In the genomic region with DNA sequence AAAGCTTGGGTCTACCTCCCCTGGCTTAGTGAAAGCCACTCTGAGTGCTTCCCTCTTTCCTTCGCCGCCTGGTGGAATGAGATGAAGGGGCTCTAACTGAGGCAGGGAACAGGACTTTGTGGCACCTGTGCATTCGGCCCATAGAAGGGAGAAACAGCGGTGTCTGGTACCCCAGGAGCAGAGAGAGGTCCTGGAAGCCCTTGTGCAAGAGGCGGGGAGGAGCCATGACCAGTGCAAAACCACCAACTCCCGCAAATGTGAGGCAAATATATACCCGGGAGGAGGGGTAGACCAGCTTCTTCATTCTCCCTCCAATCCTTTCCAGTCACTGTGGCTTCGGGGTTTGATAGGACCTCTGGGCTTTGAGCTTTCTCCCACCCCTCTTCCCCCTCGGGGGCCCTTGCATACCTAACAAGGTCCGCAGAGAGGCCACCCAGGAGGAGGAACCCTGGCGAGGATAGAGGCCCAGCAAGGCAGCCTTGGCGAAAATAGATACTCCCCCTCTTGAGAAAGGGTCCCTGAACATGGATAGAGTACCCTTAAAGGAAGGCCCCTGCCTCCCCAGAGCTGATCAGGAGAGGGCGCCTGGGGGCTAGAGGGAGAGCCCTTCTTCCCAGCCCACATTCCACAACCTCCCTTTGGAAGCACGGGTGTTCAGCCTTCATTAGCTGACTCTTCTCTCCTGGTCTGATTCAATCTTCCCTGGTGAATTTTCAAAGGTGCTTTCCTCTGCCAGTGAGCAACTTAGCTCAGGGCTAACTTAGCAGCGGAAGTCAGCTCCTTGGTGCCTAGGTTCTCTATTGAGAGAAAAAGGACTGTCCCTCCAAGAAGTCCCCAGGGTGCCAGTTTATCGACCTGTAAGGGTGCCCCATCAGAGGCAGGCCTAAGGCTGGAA, we compare ENCODE assay signal across 9 mouse cellular contexts. TPM values are rescaled to one million over a fixed set of nuclear protein-coding genes. Genes with fewer than 3 reads are reported as not detected.
DNase-seq lines count a peak whose midpoint lies in the region; ATAC-seq and TF ChIP-seq lines count a peak whose summit lies in the region.
"Had no signal": no experiment of that assay in that cellular context is flagged by ENCODE, and none has a peak within 500 bp of the region (broad histone marks: within the 10 kb centered on the region; RNA-seq: fewer than 3 reads in every experiment).

No protein-coding gene starts in this region.

- no peak for TF ChIP-seq CTCF in kidney, adult 2 months (conservative IDR thresholded peaks at IDR 0.05; ENCODE audit: insufficient read depth, insufficient read length, low read depth, low read length)
- peak; percentile 58 for TF ChIP-seq CTCF in brain, embryonic 14.5 days (IDR thresholded peaks at IDR 0.05; ENCODE audit: borderline replicate concordance, extremely low read depth, insufficient read depth, insufficient read length)
- peak; percentile 70 for TF ChIP-seq CTCF in forebrain, postnatal 0 days (IDR thresholded peaks at IDR 0.05; ENCODE audit: low read depth)

- no peaks in the 10 kb centered on the region for H3K36me3 ChIP-seq in kidney, embryonic 14.5 days (ENCODE audit: control insufficient read depth, insufficient read depth, low read length)
- H3K36me3 ChIP-seq in kidney, adult 2 months (ENCODE audit: control insufficient read depth, insufficient read depth, low read length), result no peaks in the 10 kb centered on the region
- no peaks in the 10 kb centered on the region for H3K36me3 ChIP-seq in forebrain, postnatal 0 days (ENCODE audit: insufficient read depth)
- no peaks in the 10 kb centered on the region for H3K36me3 ChIP-seq in midbrain, embryonic 15.5 days (replicated peaks)

- peaks cover 23% of the 10 kb centered on the region for H3K4me1 ChIP-seq in kidney, embryonic 14.5 days (ENCODE audit: control insufficient read depth, insufficient read depth, low read length)
- no peaks in the 10 kb centered on the region for H3K4me1 ChIP-seq in kidney, adult 2 months (ENCODE audit: control insufficient read depth, insufficient read depth, low read length)
- H3K4me1 ChIP-seq in forebrain, postnatal 0 days (ENCODE audit: insufficient read depth), result peaks cover 36% of the 10 kb centered on the region
- peaks cover 64% of the 10 kb centered on the region for H3K4me1 ChIP-seq in midbrain, embryonic 15.5 days

- no peaks in the 10 kb centered on the region for H3K9me3 ChIP-seq in kidney, embryonic 14.5 days (ENCODE audit: control insufficient read depth, low read length)
- H3K9me3 ChIP-seq in forebrain, postnatal 0 days (ENCODE audit: low read length), result no peaks in the 10 kb centered on the region
- H3K9me3 ChIP-seq in midbrain, embryonic 15.5 days, result no peaks in the 10 kb centered on the region

- H3K9ac ChIP-seq in kidney, embryonic 14.5 days (ENCODE audit: low read depth, low read length), result peak overlapping the region; percentile 59
- peak overlapping the region; percentile 99 for H3K9ac ChIP-seq in forebrain, postnatal 0 days
- H3K9ac ChIP-seq in midbrain, embryonic 15.5 days, result peak overlapping the region; percentile 93

- ATAC-seq in kidney, embryonic 14.5 days (ENCODE audit: low FRiP score, low TSS enrichment), result peak; percentile 4; the same call in 1 of the 2 replicates
- ATAC-seq in forebrain, postnatal 0 days, result peak; percentile 63
- ATAC-seq in midbrain, embryonic 15.5 days (replicated peaks), result peak; percentile 38

- peak overlapping the region; percentile 60 for H3K4me3 ChIP-seq in kidney, embryonic 14.5 days (ENCODE audit: low read length)
- H3K4me3 ChIP-seq in kidney, adult 2 months (ENCODE audit: insufficient read depth, low read depth, low read length), result no peak overlapping the region
- H3K4me3 ChIP-seq in forebrain, postnatal 0 days (ENCODE audit: low read depth, low read length), result peak overlapping the region; percentile 87
- peak overlapping the region; percentile 94 for H3K4me3 ChIP-seq in midbrain, embryonic 15.5 days
- H3K4me3 ChIP-seq: myocyte had no signal

- peaks cover 48% of the 10 kb centered on the region for H3K27me3 ChIP-seq in kidney, embryonic 14.5 days (ENCODE audit: control insufficient read depth, insufficient read depth, low read length)
- H3K27me3 ChIP-seq in kidney, adult 2 months (replicated peaks; ENCODE audit: control insufficient read depth, insufficient read depth, low read length), result peaks cover 2% of the 10 kb centered on the region; the same call in 1 of the 2 replicates
- H3K27me3 ChIP-seq in forebrain, postnatal 0 days (ENCODE audit: insufficient read depth, low read length), result 0 out of 2 replicates have a peak, but pooled peaks cover 2% of the 10 kb centered on the region
- H3K27me3 ChIP-seq in midbrain, embryonic 15.5 days (replicated peaks), result no peaks in the 10 kb centered on the region

- DNase-seq in kidney, adult 2 months, result no peak
- peak; percentile 89 for DNase-seq in brain, embryonic 14.5 days (ENCODE audit: low read depth)
- DNase-seq in forebrain, postnatal 0 days, result peak; percentile 83
- no peak for DNase-seq in ovary, adult 18-20 months (ENCODE audit: low spot score)
- DNase-seq in thymus, postnatal 25 days, result no peak
- DNase-seq in spleen, postnatal 14 days (ENCODE audit: low spot score in 2 of 2), result no peak

- 7% methylated on average over 16 of the region's 16 CpGs for WGBS in kidney, embryonic 14.5 days
- 26% methylated on average over 16 of the region's 16 CpGs for WGBS in kidney, adult 2 months
- WGBS in forebrain, postnatal 0 days, result 4% methylated on average over 15 of the region's 16 CpGs
- 2% methylated on average over 16 of the region's 16 CpGs for WGBS in midbrain, embryonic 15.5 days

- no peak overlapping the region for H3K27ac ChIP-seq in kidney, embryonic 14.5 days (ENCODE audit: low read depth, low read length)
- no peak overlapping the region for H3K27ac ChIP-seq in kidney, adult 2 months (ENCODE audit: insufficient read depth, low read depth, low read length)
- H3K27ac ChIP-seq in forebrain, postnatal 0 days (ENCODE audit: low read depth, low read length), result peak overlapping the region; percentile 99
- H3K27ac ChIP-seq in midbrain, embryonic 15.5 days, result peak overlapping the region; percentile 99

- H3K4me2 ChIP-seq in kidney, embryonic 14.5 days (replicated peaks; ENCODE audit: low read depth, low read length), result peak overlapping the region; percentile 99
- H3K4me2 ChIP-seq in forebrain, postnatal 0 days (ENCODE audit: low read depth), result peak overlapping the region; percentile 61
- H3K4me2 ChIP-seq in midbrain, embryonic 15.5 days, result peak overlapping the region; percentile 81

- TF ChIP-seq POLR2A in kidney, adult 2 months (IDR thresholded peaks at IDR 0.05; ENCODE audit: low read depth, low read length), result no peak
- 0 out of 2 replicates have a peak, but pooled peaks have one; percentile 6 for TF ChIP-seq POLR2A in brain, embryonic 14.5 days (IDR thresholded peaks at IDR 0.05; ENCODE audit: borderline replicate concordance, extremely low read depth, insufficient read depth, insufficient read length, poor library complexity, severe bottlenecking)

RNA-seq across cellular contexts. Expression of a gene that starts 0.8 kb away (rescaled TPM):
- 0.05 and 0.09 TPM in 2 replicates for polyA plus RNA-seq in kidney, embryonic 14.5 days (2014; fragmentation: Nextera tagmentation; extraction: Ambion mirVana)
- not detected in 2 replicates for polyA plus RNA-seq in kidney, adult 2 months (2012; rRNA removed)
- polyA plus RNA-seq in brain, embryonic 14.5 days (2012; rRNA removed), result 21.7 and 23.3 TPM in 2 replicates
- total RNA-seq in forebrain, postnatal 0 days (2014; rRNA removed), result 3.4 and 5.0 TPM in 2 replicates
- 0.31 and 0.48 TPM in 2 replicates for polyA plus RNA-seq in forebrain, postnatal 0 days (2015; fragmentation: Nextera tagmentation; extraction: Ambion mirVana)
- 3.7 and 3.8 TPM in 2 replicates for polyA plus RNA-seq in midbrain, embryonic 15.5 days (2015; fragmentation: Nextera tagmentation; extraction: Ambion mirVana)

RNA-seq across cellular contexts. Expression of a gene that starts 0.8 kb away (rescaled TPM):
- polyA plus RNA-seq in kidney, embryonic 14.5 days (2014; fragmentation: Nextera tagmentation; extraction: Ambion mirVana), result 0.37 TPM in 1 of 2 replicates, not detected in the other
- polyA plus RNA-seq in kidney, adult 2 months (2012; rRNA removed), result not detected in 2 replicates
- 22.9 and 25.1 TPM in 2 replicates for polyA plus RNA-seq in brain, embryonic 14.5 days (2012; rRNA removed)
- 13.3 and 14.9 TPM in 2 replicates for total RNA-seq in forebrain, postnatal 0 days (2014; rRNA removed)
- 14.7 and 15.1 TPM in 2 replicates for polyA plus RNA-seq in forebrain, postnatal 0 days (2015; fragmentation: Nextera tagmentation; extraction: Ambion mirVana)
- 14.9 and 19.8 TPM in 2 replicates for polyA plus RNA-seq in midbrain, embryonic 15.5 days (2015; fragmentation: Nextera tagmentation; extraction: Ambion mirVana)

RNA-seq across cellular contexts. Expression of a gene that starts 37.5 kb away (rescaled TPM):
- not detected in 2 replicates for polyA plus RNA-seq in kidney, embryonic 14.5 days (2014; fragmentation: Nextera tagmentation; extraction: Ambion mirVana)
- not detected in 2 replicates for polyA plus RNA-seq in kidney, adult 2 months (2012; rRNA removed)
- polyA plus RNA-seq in brain, embryonic 14.5 days (2012; rRNA removed), result not detected in 2 replicates
- 0.92 TPM in 1 of 2 replicates, not detected in the other for total RNA-seq in forebrain, postnatal 0 days (2014; rRNA removed)
- not detected in 2 replicates for polyA plus RNA-seq in forebrain, postnatal 0 days (2015; fragmentation: Nextera tagmentation; extraction: Ambion mirVana)
- polyA plus RNA-seq in midbrain, embryonic 15.5 days (2015; fragmentation: Nextera tagmentation; extraction: Ambion mirVana), result 0.58 TPM in 1 of 2 replicates, not detected in the other
- polyA plus RNA-seq: myocyte had no signal

RNA-seq across cellular contexts. Expression of a gene that starts 52.5 kb away (rescaled TPM):
- polyA plus RNA-seq in kidney, embryonic 14.5 days (2014; fragmentation: Nextera tagmentation; extraction: Ambion mirVana), result 6.3 and 6.5 TPM in 2 replicates
- polyA plus RNA-seq in kidney, adult 2 months (2012; rRNA removed), result 69.3 and 73.8 TPM in 2 replicates
- polyA plus RNA-seq in brain, embryonic 14.5 days (2012; rRNA removed), result 1.3 TPM in 2 replicates
- 2.6 and 3.2 TPM in 2 replicates for total RNA-seq in forebrain, postnatal 0 days (2014; rRNA removed)
- 0.70 and 1.2 TPM in 2 replicates for polyA plus RNA-seq in forebrain, postnatal 0 days (2015; fragmentation: Nextera tagmentation; extraction: Ambion mirVana)
- 1.1 and 1.5 TPM in 2 replicates for polyA plus RNA-seq in midbrain, embryonic 15.5 days (2015; fragmentation: Nextera tagmentation; extraction: Ambion mirVana)

Comparison
In these comparisons a context has a peak if more than half of its experiments do, and no peak if none do; other contexts are left out.
1. ATAC-seq: peak in every context shown above with its lines; median percentile 63 in forebrain, postnatal 0 days; 38 in midbrain, embryonic 15.5 days; 4 in kidney, embryonic 14.5 days.
2. H3K27ac ChIP-seq: peak in forebrain, postnatal 0 days (single experiment) and midbrain, embryonic 15.5 days (single experiment); none in kidney, embryonic 14.5 days (single experiment) and kidney, adult 2 months (single experiment).
3. DNase-seq: peak in brain, embryonic 14.5 days (single experiment) and forebrain, postnatal 0 days (single experiment); none in kidney, adult 2 months (single experiment), ovary, adult 18-20 months (single experiment), thymus, postnatal 25 days (single experiment) and spleen, postnatal 14 days (0 of 2).
4. RNA of a gene that starts 0.8 kb away (polyA plus RNA-seq): 22.9 to 25.1 TPM in brain, embryonic 14.5 days, 14.9 to 19.8 TPM in midbrain, embryonic 15.5 days and 14.7 to 15.1 TPM in forebrain, postnatal 0 days; 0.37 TPM in kidney, embryonic 14.5 days and not detected in kidney, adult 2 months; every median in the first group is over 10 times any median in the second.
5. Peak in every context shown above with its lines, with median percentiles within 50 percentile points of each other: H3K4me2 ChIP-seq and H3K9ac ChIP-seq.